Mouse (Mus musculus) thymus, adult 18-20 months (tissue): Measurements from ENCODE around the gene Gm266.

Source experiments
- DNase-seq, 2 experiments: peaks; one replicate each; pipeline ENCODE4 v3.0.0; 2022; ENCODE audit warnings: mixed read lengths in 2 of 2

Gm266 gene

GRCm38 (mm10) chr12:111503063-111503567, 17.5 kb upstream of the Gm266 start:
- no peak for DNase-seq

GRCm38 (mm10) chr12:111500725-111501124, 15.1 kb upstream of the Gm266 start:
- no peak for DNase-seq

- no peak for DNase-seq
Measured at GRCm38 (mm10) chr12:111499617-111500016, 14.0 kb upstream of the Gm266 start.

- no peak for DNase-seq
Measured at GRCm38 (mm10) chr12:111497076-111497475, 11.5 kb upstream of the Gm266 start.

GRCm38 (mm10) chr12:111494931-111495330, 9.3 kb upstream of the Gm266 start:
- no peak for DNase-seq

GRCm38 (mm10) chr12:111489261-111489865, 3.7 kb upstream of the Gm266 start:
- DNase-seq = no peak

- DNase-seq = no peak
Measured at GRCm38 (mm10) chr12:111486455-111486854, 832 bp upstream of the Gm266 start.

GRCm38 (mm10) chr12:111485046-111485651, 474 bp downstream of the Gm266 start:
- no peak for DNase-seq

GRCm38 (mm10) chr12:111479917-111480316, 5.7 kb downstream of the Gm266 start:
- no peak for DNase-seq

- no peak for DNase-seq
Measured at GRCm38 (mm10) chr12:111478924-111479323, 6.7 kb downstream of the Gm266 start.

GRCm38 (mm10) chr12:111474893-111475643, 10.6 kb downstream of the Gm266 start:
- DNase-seq = peak; percentile 22 to 46

GRCm38 (mm10) chr12:111474384-111474783, 11.2 kb downstream of the Gm266 start:
- no peak for DNase-seq

GRCm38 (mm10) chr12:111472886-111473285, 12.7 kb downstream of the Gm266 start:
- no peak for DNase-seq

GRCm38 (mm10) chr12:111471721-111472120, 13.9 kb downstream of the Gm266 start:
- DNase-seq = no peak

GRCm38 (mm10) chr12:111471119-111471518, 14.5 kb downstream of the Gm266 start:
- DNase-seq = no peak

- DNase-seq = peak; percentile 12 to 15
Measured at GRCm38 (mm10) chr12:111469507-111469906, 16.1 kb downstream of the Gm266 start.

- DNase-seq = no peak
Measured at GRCm38 (mm10) chr12:111468206-111468605, 17.4 kb downstream of the Gm266 start.

- DNase-seq = no peak
Measured at GRCm38 (mm10) chr12:111466369-111466768, 19.3 kb downstream of the Gm266 start.

- DNase-seq = no peak
Measured at GRCm38 (mm10) chr12:111463570-111463969, 22.1 kb downstream of the Gm266 start.

- no peak for DNase-seq
Measured at GRCm38 (mm10) chr12:111457742-111458141, 27.9 kb downstream of the Gm266 start.

- no peak for DNase-seq
Measured at GRCm38 (mm10) chr12:111455860-111456259, 29.8 kb downstream of the Gm266 start.

GRCm38 (mm10) chr12:111455311-111455846, 30.2 kb downstream of the Gm266 start:
- DNase-seq = no peak

- no peak for DNase-seq
Measured at GRCm38 (mm10) chr12:111454543-111455280, 30.9 kb downstream of the Gm266 start.
